Mouse (Mus musculus) layer of hippocampus, adult 11-12 months (tissue): ENCODE measurements at regions not wholly inside any gene's neighbourhood (a gene's known extent, or its start where the extent isn't known, plus 50 kb on each side); places are given as distances from the start of the nearest gene placed in this dataset.

Source experiments
- DNase-seq: peaks from one replicate; pipeline ENCODE4 v3.0.0; 2022; ENCODE audit warnings: low spot score

GRCm38 (mm10) chr1:13834860-13835840, 2258.0 kb downstream of the 4930444P10Rik start:
- DNase-seq: no peak

GRCm38 (mm10) chr1:13807786-13808185, 2285.3 kb downstream of the 4930444P10Rik start:
- no peak for DNase-seq

- DNase-seq: no peak
Measured at GRCm38 (mm10) chr1:13800460-13800859, 2292.7 kb downstream of the 4930444P10Rik start.

- DNase-seq: no peak
Measured at GRCm38 (mm10) chr1:13798848-13799247, 2294.3 kb downstream of the 4930444P10Rik start.

- no peak for DNase-seq
Measured at GRCm38 (mm10) chr1:13795196-13795595, 2297.9 kb downstream of the 4930444P10Rik start.

- DNase-seq: peak; percentile 85
Measured at GRCm38 (mm10) chr1:13789318-13790085, 2303.6 kb downstream of the 4930444P10Rik start.

- no peak for DNase-seq
Measured at GRCm38 (mm10) chr1:13787016-13787415, 2306.1 kb downstream of the 4930444P10Rik start.

GRCm38 (mm10) chr1:13784396-13784795, 2308.7 kb downstream of the 4930444P10Rik start:
- peak; percentile 21 for DNase-seq

GRCm38 (mm10) chr1:13782633-13783032, 2310.5 kb downstream of the 4930444P10Rik start:
- no peak for DNase-seq

GRCm38 (mm10) chr1:13772106-13772505, 2321.0 kb downstream of the 4930444P10Rik start:
- no peak for DNase-seq

GRCm38 (mm10) chr1:13771014-13771463, 2322.1 kb downstream of the 4930444P10Rik start:
- DNase-seq: no peak

- DNase-seq: peak; percentile 6
Measured at GRCm38 (mm10) chr1:13752479-13752878, 2338.6 kb downstream of the A830018L16Rik start.

GRCm38 (mm10) chr1:13751381-13751780, 2337.5 kb downstream of the A830018L16Rik start:
- no peak for DNase-seq
